Mouse (Mus musculus) heart, embryonic 12.5 days (tissue): ENCODE data around the gene Pgap3. TPM values are rescaled to one million over a fixed set of nuclear protein-coding genes. Genes with fewer than 3 reads are reported as not detected.
A peak's percentile ranks its signal among the peaks of the same experiment; 100 is the strongest.

Source experiments
- ATAC-seq: fragments of 200-750 bp; cut with Nextera tagmentation; 2 replicates; pipeline ENCODE4 v1.8.0; 2017; ENCODE audit warnings: moderate TSS enrichment, moderate library complexity; ENCODE audit not compliant: insufficient number of reproducible peaks, low FRiP score
- H3K27ac ChIP-seq: fragments of 300-500 bp; sonication (generic); 2 replicates; pipeline ENCODE4 v1.5.1; 2016; ENCODE audit warnings: mild to moderate bottlenecking, moderate library complexity; ENCODE audit not compliant: poor library complexity, severe bottlenecking
- H3K27me3 ChIP-seq: fragments of 300-500 bp; sonication (generic); replicated peaks from 2 replicates; pipeline ENCODE4 v1.6.1; 2016; ENCODE audit warnings: mild to moderate bottlenecking, moderate library complexity
- H3K36me3 ChIP-seq: fragments of 300-500 bp; sonication (generic); 2 replicates; pipeline ENCODE4 v1.6.1; 2016; ENCODE audit warnings: mild to moderate bottlenecking, moderate library complexity
- H3K4me1 ChIP-seq: fragments of 300-500 bp; sonication (generic); replicated peaks from 2 replicates; pipeline ENCODE4 v1.6.1; 2016; ENCODE audit warnings: mild to moderate bottlenecking
- H3K4me2 ChIP-seq: fragments of 300-500 bp; sonication (generic); 2 replicates; pipeline ENCODE4 v1.6.1; 2016; ENCODE audit warnings: mild to moderate bottlenecking, moderate library complexity
- H3K4me3 ChIP-seq: fragments of 300-500 bp; sonication (generic); 2 replicates; pipeline ENCODE4 v1.5.1; 2016; ENCODE audit warnings: mild to moderate bottlenecking
- H3K9ac ChIP-seq: fragments of 300-500 bp; sonication (generic); 2 replicates; pipeline ENCODE4 v1.6.1; 2016; ENCODE audit warnings: mild to moderate bottlenecking, moderate library complexity
- H3K9me3 ChIP-seq: fragments of 300-500 bp; sonication (generic); replicated peaks from 2 replicates; pipeline ENCODE4 v1.6.1; 2016; ENCODE audit warnings: mild to moderate bottlenecking, moderate library complexity
- WGBS: fragments of 180-500 bp; shearing (Covaris S2); methylation state at CpG from one replicate; pipeline ENCODE4 v1.1.7; 2016; 5-methylcytosine and 5-hydroxymethylcytosine counted together
- polyA plus RNA-seq: library from polyadenylated mRNA; unstranded; fragments of >200 nt; fragmentation: Nextera tagmentation; extraction: Ambion mirVana; gene quantifications from 2 replicates; pipeline ENCODE4 v1.2.1, GENCODE M21; 2016

Pgap3 gene
- 20.0 and 20.6 TPM in 2 replicates for polyA plus RNA-seq

GRCm38 (mm10) chr11:98400161-98400726 is at the start of gene Pgap3:
Gene Pgap3 (minus strand): TSS chr11:98400490.
- H3K27ac ChIP-seq = peak within 1 kb of the TSS; percentile 93
- H3K27me3 ChIP-seq = no peaks in the 10 kb centered on the region
- H3K4me3 ChIP-seq = peak within 1 kb of the TSS; percentile 59
- H3K9ac ChIP-seq = peak within 1 kb of the TSS; percentile 72
- peaks cover 9% of the 10 kb centered on the region; the same call in 1 of the 2 replicates for H3K36me3 ChIP-seq
- 1% methylated on average over 40 of the region's 40 CpGs for WGBS
- H3K9me3 ChIP-seq = no peaks in the 10 kb centered on the region
- peak; percentile 86 for ATAC-seq
- H3K4me2 ChIP-seq = peak within 1 kb of the TSS; percentile 75
- H3K4me1 ChIP-seq = peaks cover 20% of the 10 kb centered on the region

GRCm38 (mm10) chr11:98449419-98449818 is 49.1 kb upstream of the Pgap3 start:
- no peak overlapping the region for H3K9ac ChIP-seq
- WGBS = 68% methylated on average over 3 of the region's 3 CpGs

GRCm38 (mm10) chr11:98448191-98448790 is 48.0 kb upstream of the Pgap3 start:
- Histone ChIP-seq H3K9ac (no peak overlapping the region), H3K9me3 (no peaks in the 10 kb centered on the region), H3K27me3 (peaks cover 50% of the 10 kb centered on the region), H3K27ac (no peak overlapping the region), H3K4me1 (peaks cover 27% of the 10 kb centered on the region), H3K36me3 (no peaks in the 10 kb centered on the region), H3K4me3 (no peak overlapping the region), H3K4me2 (no peak overlapping the region)
- no peak for ATAC-seq
- WGBS = 53% methylated on average over 11 of the region's 13 CpGs

More at GRCm38 (mm10) chr11:98449419-98449818, 49.1 kb upstream of the Pgap3 start:
- Histone ChIP-seq H3K27ac (no peak overlapping the region), H3K27me3 (peaks cover 50% of the 10 kb centered on the region), H3K4me3 (no peak overlapping the region), H3K4me2 (no peak overlapping the region), H3K4me1 (peaks cover 27% of the 10 kb centered on the region), H3K9me3 (no peaks in the 10 kb centered on the region), H3K36me3 (no peaks in the 10 kb centered on the region)
- no peak for ATAC-seq

GRCm38 (mm10) chr11:98447475-98447834 is 47.2 kb upstream of the Pgap3 start:
- ATAC-seq = no peak
- Histone ChIP-seq H3K4me2 (peak overlapping the region; percentile 66), H3K27ac (no peak overlapping the region), H3K9me3 (no peaks in the 10 kb centered on the region), H3K4me3 (peak overlapping the region; percentile 33), H3K4me1 (peaks cover 27% of the 10 kb centered on the region), H3K27me3 (peaks cover 43% of the 10 kb centered on the region), H3K9ac (peak overlapping the region; percentile 58), H3K36me3 (no peaks in the 10 kb centered on the region)
- WGBS = 11% methylated on average over 7 of the region's 7 CpGs

GRCm38 (mm10) chr11:98446562-98447474 is 46.5 kb upstream of the Pgap3 start:
- Histone ChIP-seq H3K27me3 (peaks cover 36% of the 10 kb centered on the region), H3K27ac (no peak overlapping the region), H3K9me3 (no peaks in the 10 kb centered on the region), H3K4me1 (peaks cover 27% of the 10 kb centered on the region), H3K9ac (peak overlapping the region; percentile 58), H3K4me2 (peak overlapping the region; percentile 66), H3K36me3 (no peaks in the 10 kb centered on the region), H3K4me3 (peak overlapping the region; percentile 33)
- 3% methylated on average over 33 of the region's 33 CpGs for WGBS
- ATAC-seq = 0 out of 2 replicates have a peak, but pooled peaks have one; percentile 29

- ATAC-seq = 0 out of 2 replicates have a peak, but pooled peaks have one; percentile 41
- 20% methylated on average over 5 of the region's 5 CpGs for WGBS
- Histone ChIP-seq H3K9ac (peak within 1 kb of the TSS; percentile 58), H3K9me3 (no peaks in the 10 kb centered on the region), H3K4me3 (peak within 1 kb of the TSS; percentile 33), H3K4me2 (peak within 1 kb of the TSS; percentile 66), H3K27ac (no peak within 1 kb of the TSS), H3K27me3 (peaks cover 35% of the 10 kb centered on the region), H3K36me3 (no peaks in the 10 kb centered on the region), H3K4me1 (peaks cover 27% of the 10 kb centered on the region)
Measured at GRCm38 (mm10) chr11:98446213-98446561, 45.9 kb upstream of the Pgap3 start, which contains the start of gene Grb7. Gene Grb7 (plus strand): TSS chr11:98446394.

GRCm38 (mm10) chr11:98445679-98446078 is 45.4 kb upstream of the Pgap3 start:
- Histone ChIP-seq H3K36me3 (no peaks in the 10 kb centered on the region), H3K4me3 (no peak overlapping the region), H3K4me1 (peaks cover 27% of the 10 kb centered on the region), H3K4me2 (no peak overlapping the region), H3K9ac (no peak overlapping the region), H3K9me3 (no peaks in the 10 kb centered on the region), H3K27me3 (peaks cover 34% of the 10 kb centered on the region), H3K27ac (no peak overlapping the region)
- WGBS = 55% methylated on average over 4 of the region's 4 CpGs
- 0 out of 2 replicates have a peak, but pooled peaks have one; percentile 2 for ATAC-seq

- Histone ChIP-seq H3K27ac (no peak overlapping the region), H3K4me1 (peaks cover 27% of the 10 kb centered on the region), H3K4me2 (no peak overlapping the region), H3K9me3 (no peaks in the 10 kb centered on the region), H3K36me3 (no peaks in the 10 kb centered on the region), H3K9ac (0 out of 2 replicates have a peak overlapping the region, but pooled peaks have one; percentile 14), H3K4me3 (no peak overlapping the region), H3K27me3 (peaks cover 30% of the 10 kb centered on the region)
- 36% methylated on average over 1 of the region's 1 CpGs for WGBS
- no peak for ATAC-seq
Measured at GRCm38 (mm10) chr11:98445238-98445637, 44.9 kb upstream of the Pgap3 start.

GRCm38 (mm10) chr11:98443688-98444087 is 43.4 kb upstream of the Pgap3 start:
- Histone ChIP-seq H3K4me3 (no peak overlapping the region), H3K4me1 (peaks cover 27% of the 10 kb centered on the region), H3K27me3 (peaks cover 14% of the 10 kb centered on the region), H3K9me3 (no peaks in the 10 kb centered on the region), H3K4me2 (no peak overlapping the region), H3K36me3 (no peaks in the 10 kb centered on the region), H3K27ac (no peak overlapping the region), H3K9ac (no peak overlapping the region)
- ATAC-seq = no peak
- 84% methylated on average over 1 of the region's 1 CpGs for WGBS

- peak within 1 kb of the TSS; percentile 85 for H3K4me2 ChIP-seq
- H3K9me3 ChIP-seq = no peaks in the 10 kb centered on the region
- peaks cover 40% of the 10 kb centered on the region for H3K36me3 ChIP-seq
- H3K4me1 ChIP-seq = peaks cover 11% of the 10 kb centered on the region
- H3K27me3 ChIP-seq = no peaks in the 10 kb centered on the region
- peak within 1 kb of the TSS; percentile 73 for H3K4me3 ChIP-seq
- H3K27ac ChIP-seq = peak within 1 kb of the TSS; percentile 58
- peak within 1 kb of the TSS; percentile 69 for H3K9ac ChIP-seq
- WGBS = 2% methylated on average over 43 of the region's 43 CpGs
- peak; percentile 90 for ATAC-seq
Measured at GRCm38 (mm10) chr11:98438331-98439158, 38.3 kb upstream of the Pgap3 start, which contains the start of gene Mien1. Gene Mien1 (minus strand): TSS chr11:98438991.
